Mouse (Mus musculus): Measurements from ENCODE around the gene Tcte1.
A peak's percentile ranks its signal among the peaks of the same experiment; 100 is the strongest.

The Tcte1 gene

DNA sequence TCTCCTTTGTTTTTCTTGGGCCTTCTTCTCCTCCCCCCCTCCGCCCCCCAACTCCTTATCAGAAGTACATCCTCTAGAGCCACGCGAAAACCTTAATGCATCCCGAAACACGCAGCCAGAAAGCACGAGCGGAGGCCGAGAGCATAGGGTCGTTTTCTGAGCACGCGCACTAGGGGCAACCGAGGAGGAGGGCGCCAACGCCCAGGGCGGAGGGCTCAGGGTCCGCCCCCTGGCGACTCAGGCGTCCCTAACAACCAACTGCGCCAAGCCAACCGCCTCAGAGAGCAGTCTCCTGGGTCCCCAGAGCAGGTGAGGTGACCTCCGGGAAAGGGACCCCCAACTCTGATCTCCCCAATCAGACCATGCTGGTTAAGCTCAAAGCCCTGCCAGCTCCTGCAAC, at the start of gene Tcte1:
Gene Tcte1 (plus strand): TSS at position 172 of the 400 bp plus-strand sequence.
- DNase-seq (ENCODE audit: low spot score): no peak

DNA sequence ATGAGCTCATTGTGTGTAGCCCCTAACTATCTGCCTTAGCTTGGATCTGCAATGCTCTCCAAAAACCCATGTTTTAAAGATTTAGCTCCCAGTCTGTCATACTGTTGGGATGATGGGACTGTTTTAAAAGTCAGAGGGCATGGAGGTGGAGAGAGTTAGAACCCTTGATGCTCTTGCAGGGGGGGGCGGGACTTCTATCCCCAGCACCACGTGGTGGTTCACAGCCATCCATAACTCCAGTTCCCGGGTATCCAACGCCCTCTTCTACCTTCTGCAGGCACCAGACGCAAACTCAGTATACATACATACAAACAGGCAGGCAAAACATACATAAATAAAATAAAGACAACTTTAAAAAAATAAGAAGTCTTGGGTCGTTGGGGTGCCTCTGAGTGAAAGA, 49.6 kb upstream of the Tcte1 start:
- DNase-seq (ENCODE audit: low spot score): no peak

DNA sequence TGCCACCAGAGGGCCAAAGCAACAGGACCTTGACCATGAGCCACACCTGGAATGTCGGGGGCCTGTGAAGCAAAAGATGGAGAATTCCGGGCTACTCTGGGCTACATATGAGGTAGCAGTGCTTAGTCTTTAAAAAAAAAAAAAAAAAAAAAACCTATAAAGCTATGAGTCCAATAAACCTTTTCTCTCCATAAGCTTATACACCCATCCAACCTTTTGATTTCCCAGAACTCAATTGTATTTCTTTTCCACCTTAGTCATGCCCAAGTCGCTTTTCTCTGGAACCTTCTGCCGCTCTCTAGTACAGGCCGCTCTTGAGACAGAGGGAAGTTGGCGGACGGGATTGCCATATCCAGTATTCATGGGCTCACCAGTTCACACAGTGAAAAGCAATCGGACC, 49.1 kb upstream of the Tcte1 start:
- DNase-seq (ENCODE audit: low spot score): no peak

DNA sequence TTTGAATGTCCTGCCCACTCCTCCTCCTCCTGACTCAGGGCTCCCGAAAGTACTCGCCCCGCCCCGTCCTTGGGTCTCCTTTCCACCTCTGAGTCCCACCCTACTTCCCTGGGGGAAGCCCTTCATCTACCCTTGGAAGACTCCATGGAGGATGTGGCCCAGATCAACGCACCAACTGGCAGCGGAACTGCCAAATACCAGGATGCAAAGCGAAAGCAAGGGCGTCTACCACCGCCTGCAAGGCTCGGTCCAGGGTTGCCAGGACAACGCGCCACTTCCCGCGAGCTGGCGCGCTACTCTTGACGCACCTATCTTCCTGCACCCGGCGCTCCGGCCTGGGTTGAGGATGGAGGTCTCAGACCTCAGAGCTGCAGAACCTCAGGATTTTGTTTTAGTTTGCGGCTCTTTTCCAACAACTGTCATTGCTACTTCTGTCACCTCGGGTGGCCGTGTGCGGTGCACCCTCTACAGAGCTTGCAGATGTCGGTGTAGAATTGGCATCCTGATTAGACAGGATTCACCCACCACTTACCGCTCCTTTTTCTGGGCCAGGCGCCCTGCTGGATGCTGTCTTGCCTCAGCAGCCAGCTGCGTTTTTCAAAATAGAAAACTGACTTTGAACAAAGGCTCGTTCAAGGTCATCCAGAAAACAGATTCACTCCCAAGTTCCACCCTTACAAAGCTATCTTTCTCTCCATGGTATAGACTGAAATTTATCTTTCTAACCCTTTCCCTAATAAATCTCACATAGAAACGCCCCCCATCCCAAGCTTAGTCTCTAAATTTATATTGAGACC, 48.4 kb upstream of the Tcte1 start, which contains the start of gene Spats1:
Gene Spats1 (minus strand): TSS at position 747 of the 797 bp plus-strand sequence.
- no peak for DNase-seq (ENCODE audit: low spot score)

DNA sequence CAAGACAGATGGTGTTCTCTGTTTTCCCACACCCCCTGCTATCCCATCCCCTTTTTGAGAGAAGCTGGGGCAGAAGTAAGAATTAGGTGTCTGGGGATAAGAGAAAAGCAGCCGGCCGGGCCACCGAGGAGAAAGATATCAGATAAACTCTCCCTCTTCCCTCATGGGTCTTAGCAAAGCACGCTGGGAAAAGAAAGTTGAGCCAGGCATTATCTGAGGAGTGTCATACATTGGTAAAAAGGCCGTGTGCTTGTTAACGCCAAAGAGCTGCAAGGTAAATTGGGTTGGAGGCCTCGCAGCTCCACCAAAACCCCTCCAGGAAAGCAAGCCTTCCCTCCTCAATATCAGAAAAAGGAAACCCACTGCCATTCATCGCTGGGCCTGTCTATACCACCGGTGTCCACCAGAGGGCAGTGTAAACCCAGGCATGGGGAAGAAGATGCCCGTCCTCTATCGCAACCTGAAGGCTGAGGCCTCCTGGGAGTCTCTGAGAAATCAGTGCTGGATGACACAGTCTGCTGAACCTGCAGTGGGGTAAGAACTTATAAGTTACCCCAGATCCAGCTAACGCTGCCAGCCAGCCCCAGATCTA, 44.9 kb upstream of the Tcte1 start:
- peak; percentile 51 for DNase-seq (ENCODE audit: low spot score)

DNA sequence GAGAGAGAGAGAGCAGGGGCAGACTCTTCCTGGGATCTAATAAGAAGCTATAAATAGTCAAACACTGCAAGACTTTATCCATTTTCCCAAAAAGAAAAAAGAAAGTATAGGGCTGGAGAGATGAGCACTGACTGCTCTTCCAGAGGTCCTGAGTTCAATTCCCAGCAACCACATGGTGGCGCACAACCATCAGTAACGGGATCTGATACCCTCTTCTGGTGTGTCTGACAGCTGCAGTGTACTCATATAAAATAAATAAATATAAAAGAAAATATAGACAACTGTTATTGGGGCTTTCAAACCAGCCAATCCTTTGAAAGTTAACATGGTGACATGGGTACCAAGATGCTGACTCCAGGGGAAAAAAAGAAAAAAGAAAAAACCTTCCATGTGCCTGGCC, 42.8 kb upstream of the Tcte1 start:
- DNase-seq (ENCODE audit: low spot score): no peak

DNA sequence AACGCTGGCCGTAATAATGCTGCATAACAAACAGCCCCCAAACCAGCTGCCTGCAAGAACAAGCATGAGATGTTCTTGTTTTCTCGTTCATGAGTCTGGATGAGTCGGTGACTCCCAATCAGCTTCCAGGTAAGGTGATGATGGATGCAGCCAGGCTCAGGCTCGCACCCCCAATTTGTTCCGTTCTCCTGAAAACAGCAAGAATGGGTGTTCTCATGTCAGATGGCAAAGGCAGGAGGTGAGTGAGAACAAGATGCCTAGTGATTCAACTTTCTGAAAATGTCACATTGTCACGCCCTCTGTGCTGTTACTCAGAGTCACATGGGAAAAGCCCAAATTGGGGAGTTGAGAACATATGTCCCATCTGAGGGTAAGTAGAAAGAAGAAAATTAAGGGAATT, 37.7 kb upstream of the Tcte1 start:
- DNase-seq (ENCODE audit: low spot score): no peak

DNA sequence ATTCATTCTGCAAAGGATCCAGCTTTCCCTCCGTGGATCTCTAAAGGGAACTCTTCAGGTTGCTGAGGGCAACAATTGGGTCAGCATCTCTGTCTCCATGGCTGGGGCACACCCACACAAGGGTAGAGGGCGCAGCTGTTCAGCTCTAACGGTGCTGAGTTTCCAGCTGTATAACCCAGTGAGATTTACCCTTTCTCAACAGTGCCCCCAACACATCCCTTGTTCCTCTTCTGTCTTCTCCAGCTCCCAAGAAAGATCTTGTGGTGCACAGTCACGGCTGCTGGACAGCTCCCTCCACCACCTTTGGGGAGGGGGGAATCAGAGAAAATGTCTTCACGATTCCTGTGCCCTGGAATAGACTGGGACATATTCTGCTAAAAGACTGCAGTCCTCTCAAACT, 36.0 kb upstream of the Tcte1 start:
- no peak for DNase-seq (ENCODE audit: low spot score)

DNA sequence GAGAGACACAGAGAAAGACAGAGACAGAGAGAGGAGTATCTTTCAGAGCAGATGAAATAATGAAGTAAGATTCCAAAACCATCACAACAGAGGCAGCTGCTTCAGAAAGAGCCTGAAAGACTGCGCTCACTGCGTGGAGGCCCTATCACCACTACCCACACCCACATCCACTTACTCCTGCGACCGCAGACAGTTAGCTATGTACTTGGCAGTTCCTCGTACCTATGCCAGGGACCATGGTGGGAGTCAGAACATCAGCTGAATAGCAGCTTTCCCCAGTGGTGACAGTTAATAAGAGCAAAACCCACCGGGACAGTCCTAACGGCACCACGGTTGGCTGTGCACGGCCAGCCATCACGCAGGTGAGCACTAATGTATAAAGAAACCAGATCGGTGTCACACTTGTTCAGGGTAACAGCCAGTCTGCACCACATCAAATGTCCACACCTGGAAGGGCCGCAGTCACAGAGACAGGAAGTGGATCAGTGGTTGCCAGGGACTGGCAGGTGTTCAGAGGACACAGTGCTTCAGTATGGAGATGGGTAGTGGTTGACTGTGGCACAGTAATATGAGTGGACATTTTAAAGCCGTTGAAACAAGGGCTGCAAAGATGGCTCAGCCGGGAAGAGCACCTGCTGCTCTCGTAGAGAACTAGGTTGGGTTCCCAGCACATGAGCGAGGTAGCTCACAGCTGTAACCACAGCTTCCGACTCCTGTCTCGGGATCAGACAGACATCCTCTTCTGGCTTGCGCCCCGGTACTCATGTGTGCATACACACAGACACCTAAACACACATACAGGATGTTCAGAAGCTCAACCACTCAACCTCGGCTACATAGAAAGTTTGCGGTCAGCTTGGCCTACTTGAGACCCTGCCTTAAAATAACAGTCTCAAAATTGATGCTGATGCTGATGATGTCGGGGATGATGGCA, 34.6 kb upstream of the Tcte1 start:
- no peak for DNase-seq (ENCODE audit: low spot score)

DNA sequence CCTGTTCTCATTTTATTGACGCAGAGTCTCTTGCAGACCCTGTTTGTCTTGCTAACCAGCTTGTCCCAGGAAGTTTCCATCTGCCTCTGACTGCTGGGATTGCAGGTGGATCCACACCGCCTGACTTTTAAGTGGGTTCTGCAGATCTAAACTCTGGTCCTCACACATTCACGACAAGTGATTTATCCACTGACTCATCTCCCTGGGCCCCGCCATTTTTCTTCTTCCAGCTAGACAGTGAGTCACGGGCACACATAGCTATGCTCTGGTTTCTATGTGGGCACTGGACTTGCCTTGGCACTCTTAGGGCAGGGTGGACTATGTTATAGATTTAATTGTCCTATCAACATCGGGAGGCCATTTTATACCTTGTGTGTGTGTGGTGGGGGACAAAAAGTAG, 33.5 kb upstream of the Tcte1 start:
- DNase-seq (ENCODE audit: low spot score): no peak

DNA sequence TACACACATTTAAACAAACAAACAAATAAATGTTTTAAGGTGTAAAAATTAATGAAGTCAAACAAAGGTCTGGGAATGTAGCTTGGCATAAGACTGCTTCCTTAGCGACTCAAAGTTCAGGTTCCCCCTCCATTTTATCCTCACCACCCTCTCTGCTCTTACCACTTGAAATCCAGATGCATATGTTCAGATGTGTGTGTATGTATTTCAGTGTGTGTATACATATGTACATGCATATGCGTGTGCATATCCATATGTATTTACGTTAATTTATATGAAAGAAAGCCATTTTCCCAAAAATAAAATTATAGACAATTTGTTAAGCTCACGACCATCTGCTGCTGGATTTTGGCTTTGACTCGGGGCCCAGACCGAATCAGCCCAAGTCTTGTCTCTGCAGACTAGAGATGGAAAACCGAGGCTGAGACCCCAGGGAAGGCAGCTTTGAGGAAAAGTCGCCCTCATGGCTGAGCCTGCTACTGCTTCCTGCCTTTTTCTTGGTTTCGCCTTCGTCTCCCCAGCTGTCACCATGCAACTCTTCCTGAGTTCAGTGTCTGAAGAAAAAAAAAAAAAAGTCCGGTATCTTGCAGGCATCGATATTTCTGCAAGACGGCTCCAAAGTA, 32.6 kb upstream of the Tcte1 start:
- no peak for DNase-seq (ENCODE audit: low spot score)

DNA sequence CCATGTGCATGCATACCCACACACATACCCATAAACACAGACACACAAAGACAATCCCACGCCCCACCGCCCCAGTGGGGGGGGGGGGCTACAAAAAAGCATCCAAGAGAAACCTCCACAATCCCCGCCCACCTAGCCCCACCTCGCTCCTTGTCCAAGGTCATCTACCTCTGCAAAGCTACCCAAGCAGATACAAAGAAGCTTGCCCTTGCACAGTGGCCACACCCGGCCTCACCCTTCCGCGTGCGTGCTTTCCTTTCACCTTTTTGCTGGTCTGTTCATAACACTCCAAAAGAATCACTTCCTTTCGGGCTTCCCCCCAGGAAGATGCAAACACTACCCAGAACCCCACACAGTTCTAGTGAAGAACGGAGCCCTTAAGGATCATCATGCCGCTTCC, 27.8 kb upstream of the Tcte1 start:
- DNase-seq (ENCODE audit: low spot score): no peak

DNA sequence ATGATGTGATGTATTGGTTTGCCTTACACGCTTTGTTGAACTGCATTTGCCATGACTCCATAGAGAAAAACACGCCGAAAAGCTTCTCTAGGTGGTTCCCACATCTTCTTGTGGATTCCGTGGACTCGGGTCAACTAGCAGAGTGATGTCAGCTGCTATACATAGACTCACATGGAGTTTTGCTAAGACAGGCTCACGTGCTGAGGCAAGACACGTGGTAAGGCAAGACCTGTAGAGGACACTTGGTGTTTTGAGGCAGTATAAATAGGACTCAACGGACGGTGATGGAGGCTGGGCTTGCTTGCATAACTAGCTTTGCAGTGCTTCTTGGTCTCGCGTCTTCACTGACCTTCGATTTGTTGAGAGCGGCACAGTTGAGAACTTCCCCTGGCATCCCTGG, 24.8 kb upstream of the Tcte1 start:
- no peak for DNase-seq (ENCODE audit: low spot score)

DNA sequence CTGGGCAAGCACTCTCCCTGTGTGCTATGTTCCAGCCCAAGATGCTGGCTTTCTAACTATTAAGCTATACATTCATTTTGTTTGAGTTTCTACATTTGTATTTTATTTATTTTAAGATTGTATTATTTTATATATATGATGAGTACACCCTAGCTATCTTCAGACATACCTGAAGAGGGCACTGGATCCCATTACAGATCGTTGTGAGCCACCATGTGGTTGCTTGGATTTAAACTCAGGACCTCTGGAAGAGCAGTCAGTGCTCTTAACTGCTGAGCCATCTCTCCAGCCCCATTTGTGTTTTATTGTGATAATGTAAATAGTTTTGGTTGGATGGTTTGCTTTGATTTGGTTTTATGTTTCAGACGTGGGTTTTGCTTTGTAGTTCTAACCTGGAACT, 23.7 kb upstream of the Tcte1 start:
- DNase-seq (ENCODE audit: low spot score): no peak

DNA sequence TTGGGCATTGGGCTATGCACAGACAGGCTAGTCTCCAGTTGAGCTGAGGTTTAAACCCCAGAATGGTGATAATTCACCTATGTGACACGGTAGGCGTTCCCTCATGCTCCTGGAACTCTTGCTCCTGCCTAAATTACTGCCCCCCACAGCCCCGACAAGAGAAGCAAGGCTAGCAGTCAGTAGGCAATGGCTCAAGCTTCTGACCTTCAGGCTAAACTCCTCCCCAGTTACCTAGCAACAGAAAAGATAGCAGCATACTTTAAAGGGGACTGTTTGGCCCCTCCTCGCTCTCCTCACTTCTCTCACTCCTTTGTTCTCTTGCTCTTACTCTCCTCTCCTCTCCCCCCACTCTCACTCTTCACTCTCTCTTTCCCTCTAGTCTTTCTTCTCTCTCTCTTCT, 22.3 kb upstream of the Tcte1 start:
- DNase-seq (ENCODE audit: low spot score): no peak

DNA sequence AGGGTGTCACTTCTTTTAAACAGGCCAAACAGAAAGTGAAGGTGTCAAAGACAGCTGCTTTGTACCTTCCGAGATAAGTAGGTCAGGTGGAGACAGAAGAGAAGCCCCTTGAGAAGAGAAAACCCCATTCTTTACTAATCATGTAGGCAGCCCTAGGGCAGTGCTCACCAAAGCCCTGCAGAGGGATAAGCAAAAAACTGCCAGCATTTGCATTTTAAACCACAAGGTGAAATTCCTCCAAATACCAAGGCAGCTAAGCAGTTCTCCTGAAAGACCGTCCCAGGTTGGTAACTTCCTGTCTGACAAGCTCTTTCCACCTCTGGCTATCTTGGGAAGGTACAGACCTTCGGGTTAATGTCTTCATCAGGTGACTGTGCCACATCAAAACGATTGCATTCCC, 20.9 kb upstream of the Tcte1 start:
- no peak for DNase-seq (ENCODE audit: low spot score)

DNA sequence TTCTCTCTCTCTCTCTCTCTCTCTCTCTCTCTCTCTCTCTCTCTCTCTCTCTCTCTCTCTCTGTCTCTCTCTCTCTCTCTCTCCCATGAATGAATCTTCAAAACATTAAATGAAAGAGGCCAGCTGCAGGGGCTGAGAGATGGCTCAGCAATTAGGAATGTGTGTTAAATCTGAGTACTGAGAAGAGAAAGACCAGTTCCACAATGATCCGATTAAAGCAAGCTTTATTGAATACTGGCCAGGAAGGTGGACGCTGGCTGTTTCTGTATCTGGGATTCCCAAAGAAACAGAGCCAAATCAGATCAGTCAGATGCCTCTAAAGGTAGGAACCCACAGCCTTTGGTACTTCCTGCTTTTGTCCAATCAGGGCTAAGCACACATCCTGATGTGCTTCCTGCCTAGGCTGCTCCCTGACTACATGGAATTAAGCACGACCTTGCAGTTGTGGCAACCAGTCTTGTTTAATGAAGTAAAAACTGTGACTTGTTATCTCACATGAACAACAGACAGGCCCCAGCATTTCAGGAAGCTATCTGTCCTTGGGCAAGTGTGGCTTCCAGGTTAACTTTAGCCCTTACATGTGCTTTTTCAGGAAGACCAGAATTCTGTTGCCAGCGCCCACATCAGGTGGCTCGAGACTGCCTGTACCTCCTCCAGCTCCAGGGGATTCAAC, 19.8 kb upstream of the Tcte1 start:
- no peak for DNase-seq (ENCODE audit: low spot score)

DNA sequence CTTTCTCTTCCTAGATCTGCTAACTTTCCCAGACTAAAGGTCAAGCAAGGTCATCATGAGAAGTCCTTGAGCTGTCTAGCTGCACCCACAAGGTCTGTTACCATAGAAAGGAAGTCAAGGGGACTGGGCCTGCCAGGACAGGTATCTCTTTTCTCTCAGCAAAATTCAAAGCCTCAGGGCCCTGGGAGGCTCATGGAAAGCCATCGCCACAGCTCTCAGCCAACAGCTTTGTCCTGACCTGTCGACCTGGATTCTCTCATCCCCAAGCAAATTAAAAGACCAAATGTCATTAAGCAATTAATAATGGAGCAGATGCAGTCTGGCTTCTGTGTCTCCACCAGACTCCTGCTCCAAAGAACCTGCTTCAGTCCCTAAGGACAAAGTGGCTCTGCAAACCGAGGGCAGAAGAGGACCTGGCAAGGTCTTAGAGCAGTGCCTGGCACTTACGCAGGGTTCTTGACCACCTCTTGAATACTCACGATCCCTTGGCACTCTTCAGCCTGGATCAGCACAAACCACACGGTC, 17.2 kb upstream of the Tcte1 start:
- DNase-seq (ENCODE audit: low spot score): no peak

DNA sequence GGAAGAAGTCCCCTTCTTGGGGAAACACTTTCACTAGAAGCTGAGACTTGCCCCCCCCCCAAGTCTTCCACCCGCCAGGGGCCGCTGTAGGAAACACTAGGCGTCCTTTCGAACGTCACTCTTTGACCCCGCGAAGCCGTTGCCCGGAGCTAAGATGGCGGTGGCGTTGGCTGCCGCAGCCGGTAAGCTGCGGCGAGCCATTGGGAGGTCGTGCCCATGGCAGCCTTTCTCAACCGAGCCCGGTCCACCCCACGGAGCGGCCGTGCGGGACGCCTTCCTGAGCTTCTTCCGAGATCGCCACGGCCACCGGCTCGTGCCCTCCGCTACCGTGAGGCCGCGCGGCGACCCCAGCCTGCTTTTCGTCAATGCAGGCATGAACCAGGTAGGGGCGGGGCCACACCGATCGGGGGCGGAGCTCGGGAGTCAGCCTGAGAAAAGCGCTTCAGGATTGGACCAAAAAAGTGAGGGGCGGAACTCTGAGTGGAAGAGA, 16.5 kb upstream of the Tcte1 start, which contains the start of gene Aars2:
Gene Aars2 (plus strand): TSS at position 142 of the 490 bp plus-strand sequence.
- DNase-seq (ENCODE audit: low spot score): peak; percentile 82

DNA sequence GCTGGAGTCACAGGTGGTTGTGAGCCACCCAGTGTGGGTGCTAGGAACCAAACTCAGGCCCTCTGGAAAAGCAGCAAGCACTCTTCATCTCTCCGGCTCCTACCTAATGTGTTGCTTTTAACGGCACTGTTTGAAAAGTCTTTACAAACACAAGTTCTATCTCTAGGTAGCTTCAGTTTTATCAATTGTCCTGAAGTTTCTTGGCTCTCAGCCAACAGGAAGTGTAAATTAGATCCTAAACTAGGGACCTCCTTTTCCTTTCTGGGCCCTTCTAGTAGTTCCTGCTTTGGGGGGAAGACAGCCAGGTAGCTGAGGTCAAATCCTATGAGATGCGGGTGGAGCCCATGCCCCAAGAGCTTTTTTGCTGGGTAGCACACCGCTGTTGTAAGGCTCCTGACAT, 12.4 kb upstream of the Tcte1 start:
- DNase-seq (ENCODE audit: low spot score): no peak

DNA sequence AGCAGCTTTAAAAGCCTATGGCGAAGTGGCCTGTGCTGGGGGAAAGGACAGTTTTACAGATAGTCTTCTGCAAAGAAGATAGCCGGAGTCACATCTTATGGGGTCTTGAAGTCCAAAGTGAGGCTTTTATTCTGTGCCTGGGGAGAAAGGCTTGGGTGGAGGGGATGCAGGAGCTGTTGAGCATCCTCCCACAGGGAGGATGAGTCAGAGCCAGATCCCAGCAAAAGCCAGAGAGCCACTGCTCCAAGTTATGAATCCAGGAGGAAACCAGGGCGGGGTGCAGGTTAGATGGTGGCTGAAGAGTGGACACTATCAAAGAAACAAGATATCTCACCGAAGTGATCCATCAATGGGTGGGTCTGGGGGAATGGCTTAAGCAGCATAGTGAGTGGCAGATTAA, 11.5 kb upstream of the Tcte1 start:
- DNase-seq (ENCODE audit: low spot score): no peak

Data from urinary bladder, postnatal 10 days (tissue).